Mouse (Mus musculus) forebrain, embryonic 16.5 days (tissue): ENCODE data around the gene Col13a1. TPM values are rescaled to one million over a fixed set of nuclear protein-coding genes. Genes with fewer than 3 reads are reported as not detected.
A peak's percentile ranks its signal among the peaks of the same experiment; 100 is the strongest.

ENCODE experiments used
- ATAC-seq: fragments of 200-750 bp; cut with Nextera tagmentation; 2 replicates; pipeline ENCODE4 v1.8.0; 2017; ENCODE audit warnings: mild to moderate bottlenecking, moderate library complexity
- H3K27ac ChIP-seq: fragments of 300-500 bp; sonication (generic); 2 replicates; pipeline ENCODE4 v1.5.1; 2014; ENCODE audit warnings: low read length, control low read depth
- H3K27me3 ChIP-seq: fragments of 300-500 bp; sonication (generic); replicated peaks from 2 replicates; pipeline ENCODE4 v1.6.1; 2014; ENCODE audit warnings: low read length; ENCODE audit not compliant: control insufficient read depth, insufficient read depth
- H3K36me3 ChIP-seq: fragments of 300-500 bp; sonication (generic); 2 replicates; pipeline ENCODE4 v1.6.1; 2014; ENCODE audit not compliant: control insufficient read depth, insufficient read depth
- H3K4me1 ChIP-seq: fragments of 300-500 bp; sonication (generic); replicated peaks from 2 replicates; pipeline ENCODE4 v1.6.1; 2014; ENCODE audit warnings: low read length; ENCODE audit not compliant: control insufficient read depth, insufficient read depth
- H3K4me2 ChIP-seq: fragments of 300-500 bp; sonication (generic); 2 replicates; pipeline ENCODE4 v1.6.1; 2014; ENCODE audit warnings: mild to moderate bottlenecking, low read length, control low read depth
- H3K4me3 ChIP-seq: fragments of 300-500 bp; sonication (generic); replicated peaks from 2 replicates; pipeline ENCODE4 v1.5.1; 2014; ENCODE audit warnings: mild to moderate bottlenecking, low read length, control low read depth
- H3K9ac ChIP-seq: fragments of 300-500 bp; sonication (generic); replicated peaks from 2 replicates; pipeline ENCODE4 v1.6.1; 2014; ENCODE audit warnings: low read depth, low read length, control low read depth
- H3K9me3 ChIP-seq: fragments of 300-500 bp; sonication (generic); 2 replicates; pipeline ENCODE4 v1.6.1; 2016; ENCODE audit warnings: low read length; ENCODE audit not compliant: control insufficient read depth
- WGBS: fragments of 180-500 bp; shearing (Covaris S2); extraction: QIAGEN DNeasy Blood & Tissue Kit; methylation state at CpG from one replicate; pipeline ENCODE4 v1.1.7; 2014; 5-methylcytosine and 5-hydroxymethylcytosine counted together
- polyA plus RNA-seq: library from polyadenylated mRNA; unstranded; fragments of >200 nt; fragmentation: Nextera tagmentation; extraction: Ambion mirVana; gene quantifications from 2 replicates; pipeline ENCODE4 v1.2.1, GENCODE M21; 2015

Col13a1 gene
- polyA plus RNA-seq, 1 experiment from 2014 or later = 0.98 TPM

- H3K4me3 ChIP-seq = no peak overlapping the region
- WGBS = 62% methylated on average over 9 of the region's 9 CpGs
Measured at GRCm38 (mm10) chr10:61820050-61820449, 158.9 kb downstream of the Col13a1 start.

GRCm38 (mm10) chr10:61811987-61812386 is 166.9 kb downstream of the Col13a1 start:
- 67% methylated on average over 5 of the region's 5 CpGs for WGBS
- Histone ChIP-seq H3K27me3 (no peaks in the 10 kb centered on the region), H3K4me3 (no peak overlapping the region), H3K4me2 (no peak overlapping the region), H3K36me3 (no peaks in the 10 kb centered on the region), H3K27ac (no peak overlapping the region), H3K9ac (no peak overlapping the region), H3K4me1 (no peaks in the 10 kb centered on the region), H3K9me3 (no peaks in the 10 kb centered on the region)
- no peak for ATAC-seq

More at GRCm38 (mm10) chr10:61820050-61820449, 158.9 kb downstream of the Col13a1 start:
- no peaks in the 10 kb centered on the region for H3K36me3 ChIP-seq
- H3K27ac ChIP-seq = no peak overlapping the region
- no peaks in the 10 kb centered on the region for H3K9me3 ChIP-seq
- H3K4me2 ChIP-seq = no peak overlapping the region
- no peak overlapping the region for H3K9ac ChIP-seq
- ATAC-seq = no peak
- H3K27me3 ChIP-seq = no peaks in the 10 kb centered on the region
- H3K4me1 ChIP-seq = no peaks in the 10 kb centered on the region

GRCm38 (mm10) chr10:61798133-61798576 is 180.8 kb downstream of the Col13a1 start:
- 58% methylated on average over 15 of the region's 15 CpGs for WGBS
- H3K9ac ChIP-seq = no peak overlapping the region
- no peak overlapping the region for H3K27ac ChIP-seq
- peaks cover 5% of the 10 kb centered on the region; the same call in 1 of the 2 replicates for H3K9me3 ChIP-seq
- 0 out of 2 replicates have a peak, but pooled peaks cover 4% of the 10 kb centered on the region for H3K4me1 ChIP-seq
- ATAC-seq = peak; percentile 77
- no peaks in the 10 kb centered on the region for H3K36me3 ChIP-seq
- no peaks in the 10 kb centered on the region for H3K27me3 ChIP-seq
- H3K4me3 ChIP-seq = no peak overlapping the region
- H3K4me2 ChIP-seq = no peak overlapping the region; the same call in 1 of the 2 replicates

DNA sequence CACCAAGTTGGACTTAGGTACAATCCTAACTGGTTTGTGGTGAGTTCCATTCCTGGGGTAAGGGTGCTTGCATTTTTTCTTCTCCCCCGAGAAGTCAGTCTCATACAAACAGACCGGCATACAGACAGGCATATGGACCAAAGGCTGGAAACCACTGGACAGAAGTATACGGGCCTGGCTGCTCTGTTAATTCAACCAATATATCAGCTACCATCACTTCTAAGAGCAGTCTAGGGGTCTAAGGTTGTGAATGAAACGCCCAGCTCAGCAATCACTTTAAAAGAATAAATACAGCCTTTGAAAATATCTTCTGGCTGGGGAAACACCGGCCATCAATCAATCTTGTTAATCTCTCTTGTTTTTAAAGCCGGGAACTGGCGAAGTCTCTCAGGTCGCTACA is 183.4 kb downstream of the Col13a1 start:
- Histone ChIP-seq H3K4me2 (no peak overlapping the region), H3K9ac (no peak overlapping the region), H3K36me3 (no peaks in the 10 kb centered on the region), H3K4me1 (0 out of 2 replicates have a peak, but pooled peaks cover 4% of the 10 kb centered on the region), H3K27ac (no peak overlapping the region), H3K9me3 (peaks cover 2% of the 10 kb centered on the region; the same call in 1 of the 2 replicates), H3K27me3 (no peaks in the 10 kb centered on the region), H3K4me3 (no peak overlapping the region)
- no peak for ATAC-seq
- WGBS = 21% methylated on average over 8 of the region's 8 CpGs

DNA sequence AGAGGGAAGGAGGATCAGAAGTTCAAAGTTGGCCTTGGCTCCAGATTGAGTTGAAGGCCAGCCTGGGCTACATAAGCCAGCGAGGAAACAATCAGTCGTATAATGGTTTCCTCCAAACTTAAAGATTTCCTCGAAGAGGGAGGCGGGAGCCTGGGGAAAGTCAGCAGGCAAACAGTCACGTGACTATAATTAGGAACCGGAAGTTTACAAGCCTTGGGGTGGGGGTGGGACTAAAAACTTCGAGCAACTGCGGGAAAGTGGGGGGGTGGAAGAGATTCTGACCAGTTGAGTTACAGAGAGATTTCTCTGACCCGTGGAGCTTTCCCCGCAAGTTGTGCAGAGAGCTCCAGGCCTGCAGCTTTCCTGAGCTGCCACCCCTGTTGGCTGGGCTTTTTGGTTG is 183.9 kb downstream of the Col13a1 start:
- Histone ChIP-seq H3K4me3 (no peak overlapping the region), H3K4me2 (no peak overlapping the region), H3K9ac (no peak overlapping the region), H3K9me3 (no peaks in the 10 kb centered on the region), H3K27me3 (no peaks in the 10 kb centered on the region), H3K4me1 (0 out of 2 replicates have a peak, but pooled peaks cover 4% of the 10 kb centered on the region), H3K27ac (no peak overlapping the region), H3K36me3 (no peaks in the 10 kb centered on the region)
- 67% methylated on average over 10 of the region's 10 CpGs for WGBS
- ATAC-seq = no peak

DNA sequence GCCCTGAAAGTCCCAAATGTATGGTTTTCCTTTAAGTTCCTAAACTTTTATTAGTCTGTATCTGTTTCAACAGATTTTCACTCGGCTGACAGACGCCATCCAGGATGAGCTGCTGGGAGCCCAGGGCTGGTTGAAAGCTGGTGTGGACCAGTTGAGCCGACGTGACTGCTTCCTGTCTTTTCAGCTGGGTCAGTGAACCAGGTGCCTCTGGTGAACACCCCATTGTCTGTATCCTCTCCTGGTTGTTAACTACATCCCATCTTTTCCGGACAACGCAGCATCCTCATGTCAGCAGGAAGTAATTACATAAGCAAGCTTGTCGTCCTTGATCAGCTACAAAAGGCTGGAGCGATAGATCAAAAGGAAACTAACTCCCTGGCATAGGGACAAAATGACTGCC is 185.9 kb downstream of the Col13a1 start:
- no peak overlapping the region for H3K9ac ChIP-seq

GRCm38 (mm10) chr10:61788499-61788898 is 190.4 kb downstream of the Col13a1 start:
- no peaks in the 10 kb centered on the region for H3K36me3 ChIP-seq
- H3K9ac ChIP-seq = no peak overlapping the region
- H3K4me1 ChIP-seq = peaks cover 2% of the 10 kb centered on the region; the same call in 1 of the 2 replicates
- WGBS = 97% methylated on average over 5 of the region's 5 CpGs
- no peak for ATAC-seq
- no peaks in the 10 kb centered on the region for H3K27me3 ChIP-seq
- no peak overlapping the region for H3K4me2 ChIP-seq
- H3K9me3 ChIP-seq = no peaks in the 10 kb centered on the region
- no peak overlapping the region for H3K27ac ChIP-seq
- no peak overlapping the region for H3K4me3 ChIP-seq

More for the DNA sequence above, 185.9 kb downstream of the Col13a1 start:
- Histone ChIP-seq H3K36me3 (no peaks in the 10 kb centered on the region), H3K9me3 (no peaks in the 10 kb centered on the region), H3K27me3 (no peaks in the 10 kb centered on the region), H3K27ac (no peak overlapping the region), H3K4me1 (0 out of 2 replicates have a peak, but pooled peaks cover 3% of the 10 kb centered on the region), H3K4me2 (no peak overlapping the region), H3K4me3 (no peak overlapping the region)
- WGBS = 55% methylated on average over 8 of the region's 8 CpGs
- no peak for ATAC-seq

Other genes starting within 250 kb of the Col13a1 start
- 301 and 306 TPM in 2 replicates for gene H2afy2, start 195.0 kb downstream of the Col13a1 start, polyA plus RNA-seq
- 0.16 TPM in 1 of 2 replicates, not detected in the other for gene Neurog3, start 154.0 kb upstream of the Col13a1 start, polyA plus RNA-seq
- gene Fam241b, start 164.8 kb upstream of the Col13a1 start, polyA plus RNA-seq = 153 and 185 TPM in 2 replicates